Mouse (Mus musculus) megakaryocyte, embryonic 14.5 days (primary cell): ENCODE results near the gene Dcaf8.

Source experiments
- FLI1 ChIP-seq: IDR thresholded peaks from 2 replicates; pipeline ENCODE4 v1.6.1; 2012; ENCODE audit warnings: low read length, inconsistent platforms, mixed read lengths
- GATA1 ChIP-seq: IDR thresholded peaks from 3 replicates; pipeline ENCODE4 v1.6.1; 2012; ENCODE audit warnings: mixed read lengths, low read length, inconsistent platforms, borderline replicate concordance

GRCm38 (mm10) chr1:172186401-172187289 lies 38.8 kb downstream of the Dcaf8 start:
- TF ChIP-seq GATA1: no peak
- no peak for TF ChIP-seq FLI1
